Mouse (Mus musculus): ENCODE data around the gene Abhd4.

Gene Abhd4

DNA sequence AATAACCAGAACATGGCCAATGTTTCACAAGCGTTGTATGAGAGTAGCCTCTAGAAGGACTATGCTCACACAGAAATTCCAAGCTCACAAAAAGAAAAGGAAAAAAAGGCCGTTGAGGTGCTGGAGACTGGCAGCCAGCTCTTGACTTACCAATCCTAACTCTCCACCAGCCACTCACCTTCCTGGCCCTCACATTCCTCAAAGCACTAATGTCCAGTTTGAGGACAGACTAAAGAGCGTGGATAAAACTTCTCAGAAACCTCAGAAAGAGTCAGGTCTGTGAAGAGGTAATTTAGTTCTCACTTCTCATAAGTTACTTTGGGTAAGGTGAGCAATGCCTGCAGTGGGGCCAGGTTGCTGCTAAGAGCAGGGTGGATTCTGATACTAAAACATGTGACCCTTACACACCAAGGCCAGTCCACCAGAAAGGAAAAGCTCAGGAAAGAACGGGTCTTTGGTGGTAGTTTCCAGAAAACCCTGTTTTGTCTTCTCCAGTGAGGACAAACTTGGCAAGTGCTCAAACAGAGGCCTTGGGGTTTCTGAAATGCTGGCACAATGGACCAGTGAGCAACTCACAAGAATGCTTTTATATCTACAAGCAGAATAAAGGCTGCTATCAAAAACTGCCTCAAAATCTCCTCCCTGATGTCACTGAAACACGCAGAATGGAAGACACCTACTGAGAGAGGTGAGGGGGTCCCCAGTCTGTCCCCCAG is 18.0 kb upstream of the Abhd4 start:
- no peak for DNase-seq (ENCODE audit: low read depth in 2 of 2, low spot score in 2 of 2)

DNA sequence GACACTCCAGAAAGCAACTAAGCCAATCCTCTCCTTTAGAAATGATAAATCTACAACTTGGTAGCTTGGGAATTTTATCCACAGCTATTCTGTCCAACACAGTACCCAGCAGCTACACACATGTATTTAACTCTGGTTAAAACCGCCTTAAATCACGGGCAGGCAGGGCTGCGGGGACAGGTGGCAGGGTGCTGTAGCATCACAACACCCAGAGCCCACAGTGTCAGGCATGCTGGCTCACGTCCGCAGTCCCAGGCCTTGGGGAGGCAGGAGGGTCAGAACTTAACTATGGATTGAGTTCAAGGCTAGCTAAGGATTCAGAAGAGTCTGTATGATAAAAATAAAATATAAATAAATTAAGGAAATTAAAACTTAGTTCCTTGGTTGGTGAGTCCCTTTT is 17.1 kb upstream of the Abhd4 start:
- no peak for DNase-seq (ENCODE audit: low read depth in 2 of 2, low spot score in 2 of 2)

DNA sequence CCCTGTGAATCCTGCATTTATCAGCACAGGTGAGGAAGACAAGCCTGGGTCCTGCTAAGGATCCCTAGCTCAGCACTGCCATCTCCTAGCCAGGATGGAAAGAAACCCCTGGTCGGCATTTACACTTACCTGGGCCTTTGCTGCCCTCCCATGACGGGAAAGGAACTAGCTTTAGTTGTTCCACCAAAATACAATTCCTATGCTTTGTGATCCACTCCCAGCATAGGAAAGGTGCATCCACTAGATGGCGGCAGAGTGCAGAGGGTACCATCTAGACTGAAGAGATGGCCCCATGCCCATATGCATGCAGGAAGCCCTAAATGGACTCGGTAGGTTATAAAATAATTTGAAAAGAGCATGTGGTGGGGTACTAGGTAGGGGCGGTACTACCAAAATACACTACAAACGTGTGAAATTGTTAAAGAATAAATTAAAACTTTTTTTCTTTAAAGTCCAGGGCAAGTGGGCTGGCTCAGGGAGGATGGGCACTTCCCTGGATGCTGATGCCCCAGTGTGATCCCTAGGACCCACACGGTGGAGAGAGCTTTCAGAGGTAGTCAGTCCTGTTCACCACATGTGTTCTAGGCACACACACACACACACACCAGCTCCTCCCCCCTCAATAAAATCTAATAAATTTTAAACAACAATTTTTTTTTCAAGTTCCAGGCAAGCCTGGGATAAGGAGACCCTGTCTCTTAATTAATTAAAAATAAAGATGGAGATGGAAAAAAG is 14.8 kb upstream of the Abhd4 start:
- DNase-seq (ENCODE audit: low read depth in 2 of 2, low spot score in 2 of 2), result peak; percentile 85 to 94

DNA sequence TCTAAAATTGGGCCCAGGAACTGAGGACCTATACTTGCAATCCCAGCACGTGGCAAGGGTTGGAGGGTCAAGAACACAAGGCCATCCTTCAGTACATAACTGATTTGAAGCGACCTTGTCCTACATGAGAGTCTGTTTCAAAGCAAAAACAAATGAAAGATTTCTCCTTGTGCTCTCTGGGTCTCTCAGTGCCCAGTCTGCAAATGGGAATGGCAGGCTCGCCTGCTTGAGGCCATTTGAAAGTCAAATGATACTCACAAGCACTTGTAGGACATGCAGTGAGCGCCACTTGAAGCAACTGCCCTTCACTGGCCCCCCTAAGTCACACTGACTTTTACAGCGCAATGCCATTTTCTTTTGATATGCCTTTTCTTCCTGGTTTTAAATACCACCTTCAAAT is 13.4 kb upstream of the Abhd4 start:
- DNase-seq (ENCODE audit: low read depth in 2 of 2, low spot score in 2 of 2), result no peak

DNA sequence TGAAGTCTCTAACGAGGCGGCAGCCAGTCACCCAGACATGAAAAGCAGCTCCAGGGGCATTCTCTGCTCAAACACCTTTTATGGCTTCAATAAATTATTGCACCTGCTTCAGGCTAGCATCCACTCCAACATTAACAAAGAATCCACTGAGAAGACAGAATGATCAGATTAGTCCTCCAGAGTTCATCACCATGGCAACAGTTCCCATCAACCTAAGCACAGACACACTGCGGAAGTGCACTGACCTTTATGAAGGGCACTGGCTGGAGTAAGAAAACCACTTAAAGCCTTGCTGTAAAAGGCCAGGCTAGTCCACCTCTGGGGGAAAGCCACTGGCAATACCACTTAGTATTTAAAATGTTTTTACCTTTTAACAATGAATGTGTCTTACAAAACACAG is 9.8 kb upstream of the Abhd4 start:
- DNase-seq (ENCODE audit: low read depth in 2 of 2, low spot score in 2 of 2), result no peak

DNA sequence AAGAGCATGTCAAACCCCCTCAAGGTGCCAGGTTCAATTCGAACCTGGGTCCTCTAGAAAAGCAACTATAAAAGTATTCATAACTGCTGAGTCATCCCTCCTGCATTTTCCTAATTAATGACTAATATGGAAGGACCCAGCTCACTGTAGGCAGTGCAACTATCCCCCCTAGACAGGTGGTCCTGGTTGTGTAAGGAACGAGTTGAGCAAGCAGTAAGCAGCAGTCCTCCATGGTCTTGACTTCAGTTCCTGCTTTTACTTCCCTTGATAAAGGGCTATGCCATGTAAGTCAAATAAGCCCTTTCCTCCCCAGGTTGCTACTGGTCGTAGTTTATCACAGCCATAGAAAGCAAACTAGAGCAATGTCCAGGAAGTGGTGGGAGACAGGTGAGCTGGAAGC is 7.8 kb upstream of the Abhd4 start:
- DNase-seq (ENCODE audit: low read depth in 2 of 2, low spot score in 2 of 2), result no peak

DNA sequence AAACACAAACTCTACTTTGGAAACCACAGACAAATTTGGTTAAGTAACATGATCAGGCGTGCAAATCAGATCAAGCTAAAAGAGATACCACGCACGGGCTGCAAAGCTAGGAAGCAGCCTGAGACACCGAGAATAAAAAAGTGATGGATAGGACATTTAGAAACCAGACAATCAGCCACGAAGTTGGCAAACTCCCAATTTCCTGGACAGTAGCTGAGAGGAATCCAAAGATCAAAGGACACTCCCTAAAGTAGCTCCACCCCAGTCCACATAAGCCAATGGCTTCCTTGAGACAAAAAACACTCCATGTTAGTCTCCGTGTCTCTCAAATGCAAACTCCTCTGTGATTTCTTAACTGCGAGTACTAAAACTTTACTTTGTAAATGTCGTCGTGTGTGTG is 4.7 kb upstream of the Abhd4 start:
- no peak for DNase-seq (ENCODE audit: low read depth in 2 of 2, low spot score in 2 of 2)

DNA sequence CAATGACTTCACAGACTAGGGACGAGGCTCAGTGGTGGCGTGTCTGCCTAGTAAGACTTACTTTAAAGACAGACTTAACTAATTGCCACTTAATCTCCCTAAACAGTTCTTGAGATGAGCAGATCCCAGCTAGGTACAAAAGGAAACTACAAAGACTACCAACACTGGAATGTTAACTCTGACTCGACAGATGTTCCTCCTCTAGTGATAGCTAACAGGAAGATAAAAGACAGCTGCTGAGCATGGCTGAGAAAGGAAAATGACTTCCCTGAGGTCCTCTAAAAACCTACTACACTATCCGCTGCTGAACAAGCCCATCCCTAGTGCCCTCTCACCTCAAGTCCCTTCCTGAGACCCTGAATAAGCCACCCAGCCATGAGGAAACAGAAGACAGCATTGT is 3.9 kb upstream of the Abhd4 start:
- no peak for DNase-seq (ENCODE audit: low read depth in 2 of 2, low spot score in 2 of 2)

DNA sequence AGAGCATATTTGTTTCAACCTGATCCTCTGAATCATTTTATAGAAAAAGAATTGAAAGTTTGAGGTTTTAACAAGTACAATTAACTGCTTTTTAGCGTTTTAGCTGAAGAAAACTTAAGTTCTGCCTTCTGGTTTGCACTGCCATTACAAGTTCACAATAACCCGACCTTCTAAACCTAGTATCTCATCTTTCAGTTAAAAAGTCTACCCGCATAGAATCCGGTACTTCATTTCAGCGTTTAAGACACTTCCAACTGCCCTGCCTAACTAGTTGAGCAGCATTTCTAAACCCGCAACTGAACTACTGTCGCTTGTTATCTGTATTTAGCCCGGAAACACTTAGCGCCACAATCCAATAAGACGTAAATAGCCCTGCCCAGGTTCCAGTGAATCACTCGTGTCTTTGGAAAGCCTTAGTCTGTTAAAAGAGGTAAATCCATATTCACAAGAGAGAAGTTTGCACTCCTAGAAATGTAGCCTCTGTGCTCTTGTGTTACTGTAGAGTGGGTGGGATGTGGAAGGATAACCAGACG is 748 bp downstream of the Abhd4 start:
- no peak for DNase-seq (ENCODE audit: low read depth in 2 of 2, low spot score in 2 of 2)

DNA sequence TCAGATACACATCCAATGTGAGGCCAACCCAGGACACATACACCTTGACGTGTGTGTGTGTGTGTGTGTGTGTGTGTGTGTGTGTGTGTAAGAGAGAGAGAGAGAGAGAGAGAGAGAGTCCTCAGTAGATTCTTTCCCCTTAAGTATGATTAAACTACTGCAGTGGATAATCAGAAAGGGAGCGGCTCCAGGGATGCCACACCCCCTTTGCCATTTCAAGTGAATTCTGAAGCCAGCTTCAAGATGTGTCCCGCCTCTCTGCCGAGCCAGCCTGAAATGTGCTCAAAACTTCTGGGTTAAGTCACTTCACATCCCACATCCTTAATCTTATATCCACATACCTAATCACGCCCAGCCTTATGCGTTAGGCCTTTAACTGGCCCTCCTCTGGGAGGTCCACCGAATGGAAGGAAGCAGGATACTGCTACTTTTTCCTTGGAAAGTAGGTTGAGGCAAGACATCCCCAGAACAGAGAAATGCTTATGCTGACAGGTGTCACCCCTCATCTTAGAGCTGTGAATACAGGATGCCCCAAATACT is 4.2 kb downstream of the Abhd4 start:
- no peak for DNase-seq (ENCODE audit: low read depth in 2 of 2, low spot score in 2 of 2)

DNA sequence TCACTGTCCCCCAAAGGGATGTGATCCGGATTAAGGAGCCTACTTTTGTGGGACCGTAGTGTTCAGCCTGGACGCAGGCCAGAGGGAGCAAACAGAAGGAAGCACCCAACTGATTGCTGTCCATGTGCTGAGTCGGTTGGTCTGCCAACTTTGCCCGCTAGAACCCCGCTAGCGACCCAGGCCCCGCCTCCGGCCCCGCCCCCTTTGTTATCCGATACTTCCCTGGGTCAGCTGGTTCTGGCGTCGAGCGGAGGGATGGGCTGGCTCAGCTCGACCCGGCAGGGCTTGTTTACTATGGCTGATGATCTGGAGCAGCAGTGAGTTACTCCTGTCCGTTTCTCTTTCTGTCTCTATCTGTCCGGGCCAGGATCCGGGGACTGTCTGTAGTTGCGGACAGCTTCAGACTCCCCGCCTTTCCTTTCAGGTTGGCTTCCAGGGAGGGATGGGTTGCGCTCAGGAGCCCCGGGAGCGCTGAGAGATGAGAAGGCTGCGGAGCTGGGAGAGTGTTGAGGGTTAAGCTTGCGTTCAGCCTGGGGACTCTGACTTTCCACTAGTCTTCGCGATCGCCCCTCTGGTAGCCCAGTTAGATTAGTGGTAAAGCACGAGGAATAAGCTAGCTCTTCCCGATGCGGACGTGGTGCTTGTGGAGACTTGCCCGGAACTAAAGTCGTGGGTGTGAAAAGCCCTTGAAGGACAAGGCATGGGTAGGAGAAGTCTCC is 5.2 kb downstream of the Abhd4 start:
- DNase-seq (ENCODE audit: low read depth in 2 of 2, low spot score in 2 of 2), result peak; percentile 29 to 62

DNA sequence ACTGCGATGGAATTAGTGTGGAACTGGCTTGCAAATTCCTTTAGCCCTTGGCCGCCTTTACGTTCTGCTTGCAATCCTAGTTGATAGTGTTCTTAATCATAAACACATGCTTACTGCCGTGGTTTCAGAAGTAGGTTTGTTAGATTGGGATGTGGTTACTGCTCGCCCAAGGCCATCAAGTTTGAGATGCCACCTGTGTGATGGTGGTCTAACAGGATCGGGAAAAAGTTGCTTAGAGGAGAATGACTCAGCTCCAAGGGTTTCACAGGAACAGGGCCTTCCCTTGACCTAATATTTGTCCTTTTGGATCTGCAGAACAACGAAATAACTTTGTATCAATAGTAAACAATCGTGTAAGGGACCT is 5.7 kb downstream of the Abhd4 start:
- DNase-seq (ENCODE audit: low read depth in 2 of 2, low spot score in 2 of 2), result no peak

DNA sequence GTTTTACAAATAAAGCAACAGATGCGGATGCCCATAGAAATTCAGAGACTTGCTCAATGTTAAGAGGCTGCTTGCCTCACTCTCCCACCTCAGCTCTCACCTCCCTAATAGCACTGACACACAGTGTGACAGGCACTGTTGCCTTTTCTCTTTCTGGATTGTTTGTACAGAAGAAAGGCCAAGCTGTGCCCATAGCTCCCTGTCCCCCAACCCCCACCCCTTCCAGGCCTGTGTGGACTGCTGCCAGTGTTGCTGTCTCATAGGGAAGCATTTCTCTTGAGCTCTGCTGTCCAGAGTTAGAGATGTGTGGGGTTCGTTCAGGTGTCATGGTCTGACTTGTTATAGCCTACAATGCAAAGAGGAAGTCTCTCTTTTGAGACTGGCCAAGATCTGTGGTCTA is 6.2 kb downstream of the Abhd4 start:
- no peak for DNase-seq (ENCODE audit: low read depth in 2 of 2, low spot score in 2 of 2)

DNA sequence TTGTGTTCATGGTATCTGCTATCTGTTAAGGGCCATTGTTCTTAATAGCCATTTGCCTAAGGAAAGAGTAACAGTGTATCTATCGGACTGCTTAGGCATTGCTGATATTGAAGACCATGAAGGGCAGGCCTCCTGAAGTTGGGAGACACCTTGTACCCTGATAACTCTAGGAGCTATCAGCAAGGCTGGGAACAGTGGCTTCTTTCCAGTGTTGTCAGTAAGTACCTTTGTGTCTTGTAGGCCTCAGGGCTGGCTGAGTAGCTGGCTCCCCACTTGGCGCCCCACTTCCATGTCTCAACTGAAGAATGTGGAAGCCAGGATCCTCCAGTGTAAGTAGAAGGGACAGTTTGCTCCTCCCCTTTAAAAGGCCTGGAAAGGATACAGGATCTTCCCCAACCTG is 7.4 kb downstream of the Abhd4 start:
- DNase-seq (ENCODE audit: low read depth in 2 of 2, low spot score in 2 of 2), result no peak

DNA sequence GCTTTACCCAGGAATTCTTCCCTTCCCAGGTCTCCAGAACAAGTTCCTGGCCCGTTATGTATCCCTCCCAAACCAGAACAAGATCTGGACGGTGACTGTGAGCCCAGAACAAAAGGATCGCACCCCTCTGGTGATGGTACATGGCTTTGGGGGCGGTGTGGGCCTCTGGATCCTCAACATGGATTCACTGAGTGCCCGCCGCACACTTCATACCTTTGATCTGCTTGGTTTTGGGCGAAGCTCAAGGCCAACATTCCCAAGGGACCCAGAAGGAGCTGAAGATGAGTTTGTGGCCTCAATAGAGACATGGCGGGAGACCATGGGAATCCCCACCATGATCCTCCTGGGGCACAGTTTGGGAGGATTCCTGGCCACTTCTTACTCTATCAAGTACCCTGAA is 8.6 kb downstream of the Abhd4 start:
- DNase-seq (ENCODE audit: low read depth in 2 of 2, low spot score in 2 of 2), result no peak

DNA sequence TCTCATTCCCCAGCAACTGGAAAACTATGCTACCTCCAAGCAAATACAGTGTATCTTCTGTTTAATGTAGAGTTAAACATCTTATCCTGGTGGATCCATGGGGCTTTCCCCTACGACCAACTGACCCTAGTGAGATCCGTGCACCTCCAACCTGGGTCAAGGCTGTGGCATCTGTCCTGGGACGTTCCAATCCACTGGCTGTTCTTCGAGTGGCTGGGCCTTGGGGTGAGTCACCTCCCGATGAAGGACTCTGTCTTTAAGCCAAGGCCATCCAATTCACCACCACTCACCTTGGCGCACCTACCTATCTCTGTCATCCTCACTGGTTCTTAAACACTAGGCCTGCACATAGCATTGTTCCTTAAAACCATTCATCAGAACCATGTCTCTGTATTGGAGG is 9.1 kb downstream of the Abhd4 start:
- no peak for DNase-seq (ENCODE audit: low read depth in 2 of 2, low spot score in 2 of 2)

DNA sequence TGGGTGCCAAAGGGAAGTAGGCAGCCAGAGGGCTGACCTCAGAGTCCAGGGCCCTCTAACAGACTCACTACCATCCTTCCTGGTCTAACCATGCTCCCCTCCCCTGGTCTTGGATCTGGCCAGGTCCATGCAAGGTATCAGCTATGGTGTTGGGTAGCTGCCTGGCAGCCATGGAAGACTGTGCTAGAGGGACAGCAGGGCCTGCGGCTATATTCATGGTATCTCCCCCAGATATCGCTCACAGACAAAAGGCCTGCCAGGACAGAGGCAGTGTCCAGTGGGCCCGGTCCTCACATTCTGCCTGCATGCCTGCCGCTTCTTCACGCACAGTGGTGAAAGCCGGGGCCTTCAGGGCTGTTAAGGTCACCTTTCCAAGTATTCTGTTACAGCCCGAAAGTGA is 10.2 kb downstream of the Abhd4 start:
- no peak for DNase-seq (ENCODE audit: low read depth in 2 of 2, low spot score in 2 of 2)

DNA sequence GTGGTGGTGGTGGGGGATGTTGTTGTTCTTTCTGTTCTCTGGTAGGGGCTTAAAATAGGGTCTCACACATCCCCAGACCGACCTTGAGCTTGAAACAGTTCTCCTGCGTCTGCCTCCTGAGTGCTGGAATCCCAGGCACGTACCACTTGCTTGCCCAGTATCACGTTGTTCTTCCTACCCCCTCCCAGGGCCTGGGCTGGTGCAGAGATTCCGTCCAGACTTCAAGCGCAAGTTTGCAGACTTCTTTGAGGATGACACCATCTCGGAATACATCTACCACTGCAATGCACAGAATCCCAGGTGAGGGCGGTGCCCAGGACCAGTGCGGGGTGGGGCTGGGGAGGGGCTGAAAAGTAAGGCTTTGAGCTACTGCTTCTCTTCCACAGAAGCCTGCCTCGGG is 11.1 kb downstream of the Abhd4 start:
- no peak for DNase-seq (ENCODE audit: low read depth in 2 of 2, low spot score in 2 of 2)

DNA sequence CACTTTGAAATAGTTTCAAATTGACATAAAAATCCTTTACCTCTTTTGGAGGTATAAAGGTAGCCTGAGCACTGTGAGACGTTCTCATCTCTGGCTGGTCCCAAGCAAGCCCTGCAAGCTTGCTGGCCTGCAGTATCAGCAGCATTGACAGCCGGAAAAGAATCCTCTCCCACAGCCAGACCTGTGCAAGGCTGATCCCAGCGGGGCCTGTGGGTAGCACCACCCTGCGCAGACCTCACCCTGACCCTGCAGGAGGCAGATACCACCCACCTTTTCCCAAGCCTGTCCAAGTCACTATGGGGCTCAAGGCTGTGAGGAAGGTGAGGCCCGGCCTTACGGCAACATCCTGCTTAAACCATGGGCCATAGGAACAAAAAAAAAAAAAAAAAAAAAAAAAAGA is 12.0 kb downstream of the Abhd4 start:
- no peak for DNase-seq (ENCODE audit: low read depth in 2 of 2, low spot score in 2 of 2)

DNA sequence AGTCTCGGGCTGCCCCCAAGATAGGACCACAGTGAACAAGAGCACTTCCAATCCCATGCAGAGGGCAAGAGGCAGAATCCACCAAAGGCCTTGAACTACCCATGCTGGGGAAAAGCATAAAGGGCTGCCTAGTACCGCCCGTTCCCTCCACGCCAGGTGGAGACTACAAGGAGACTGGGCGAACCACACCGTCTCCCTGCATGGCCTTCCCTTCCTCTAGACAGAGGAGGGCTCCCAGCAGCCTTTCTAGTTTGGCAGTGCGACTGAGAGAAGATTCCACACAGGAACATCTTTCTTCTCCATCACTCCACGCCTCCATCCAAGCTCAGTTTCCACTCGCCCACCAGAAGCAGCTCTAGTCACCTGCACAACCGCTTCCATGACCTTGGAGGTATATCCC is 14.0 kb downstream of the Abhd4 start:
- DNase-seq (ENCODE audit: low read depth in 2 of 2, low spot score in 2 of 2), result no peak

DNA sequence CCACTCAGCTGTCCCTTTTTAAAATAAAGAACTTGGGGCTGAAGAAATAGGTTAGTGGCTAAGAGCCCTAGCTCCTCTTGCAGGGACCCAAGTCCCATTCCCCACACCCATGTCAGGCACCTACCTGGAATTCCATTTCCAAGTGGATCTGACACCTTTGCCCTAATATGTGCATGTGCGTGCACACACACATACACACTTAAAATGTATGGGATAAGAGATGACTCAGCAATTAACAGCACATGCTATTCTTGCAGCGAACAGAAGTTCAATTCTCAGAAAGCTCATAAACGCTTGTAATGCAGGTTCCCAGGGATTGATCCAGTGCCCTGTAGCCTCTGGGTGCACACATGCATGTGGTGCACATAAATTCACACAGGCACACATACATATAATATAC is 15.6 kb downstream of the Abhd4 start:
- DNase-seq (ENCODE audit: low read depth in 2 of 2, low spot score in 2 of 2), result no peak

DNA sequence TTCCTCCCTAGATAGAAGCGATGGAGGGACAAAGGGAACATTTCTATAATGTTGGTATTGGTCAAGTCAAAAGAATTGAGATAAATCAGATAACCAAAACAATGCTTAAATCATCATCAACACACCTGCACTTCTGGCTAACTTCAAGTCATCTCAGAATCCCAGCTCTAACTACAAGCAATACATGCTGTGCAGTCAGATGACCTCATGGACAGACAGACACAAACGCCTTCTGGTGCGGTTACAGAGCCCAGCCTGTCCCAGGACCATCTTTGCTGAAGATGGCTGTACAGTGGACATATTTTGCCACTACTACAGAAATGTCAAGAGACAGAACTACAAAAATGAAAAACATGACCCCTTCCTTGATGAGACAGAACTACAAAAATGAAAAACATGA is 16.4 kb downstream of the Abhd4 start:
- no peak for DNase-seq (ENCODE audit: low read depth in 2 of 2, low spot score in 2 of 2)
